In genomic region chr10:76632630-76633029, GRCm38 (mm10) we compare ENCODE assay signal across 16 mouse cellular contexts. TPM values are rescaled to one million over a fixed set of nuclear protein-coding genes. Genes with fewer than 3 reads are reported as not detected.
A peak's percentile ranks its signal among the peaks of the same experiment; 100 is the strongest.
DNase-seq lines count a peak whose midpoint lies in the region; TF ChIP-seq lines count a peak whose summit lies in the region.
"Had no signal": no experiment of that assay in that cellular context is flagged by ENCODE, and none has a peak within 500 bp of the region (broad histone marks: within the 10 kb centered on the region; RNA-seq: fewer than 3 reads in every experiment).

No protein-coding gene starts in this region.

- intact Hi-C loops in gastrocnemius, adult 2 months (cut with DNase I), result no loop called here

- WGBS in limb, embryonic 10.5 days, result 70% methylated on average over 8 of the region's 8 CpGs

- H3K4me1 ChIP-seq in limb, embryonic 10.5 days, result peaks cover 47% of the 10 kb centered on the region

- no peaks in the 10 kb centered on the region for H3K36me3 ChIP-seq in limb, embryonic 10.5 days

- no peak for TF ChIP-seq CTCF in gastrocnemius, adult 2 months (IDR thresholded peaks at IDR 0.05)

- no peak for DNase-seq in gastrocnemius, adult 2 months
- no peak for DNase-seq in gastrocnemius, adult 8-10 months (ENCODE audit: low spot score in 2 of 2)
- DNase-seq in right cerebral cortex, adult 18-20 months, result peak; percentile 69
- no peak for DNase-seq in right cerebral cortex, postnatal 25 days
- DNase-seq in limb, embryonic 10.5 days (ENCODE audit: low spot score), result no peak
- no peak for DNase-seq in MN1 (ENCODE audit: low spot score)
- no peak for DNase-seq in cerebellum, adult 11 months
- DNase-seq in cerebellum, postnatal 36 days, result no peak
- DNase-seq: adrenal gland, postnatal 36 days; cerebellum, adult 8-10 months; gastrocnemius, postnatal 25 days; kidney, postnatal 4 days had no signal

- no peak overlapping the region for H3K4me3 ChIP-seq in gastrocnemius, adult 2 months
- no peak overlapping the region for H3K4me3 ChIP-seq in limb, embryonic 10.5 days

- H3K9me3 ChIP-seq in limb, embryonic 10.5 days (replicated peaks), result no peaks in the 10 kb centered on the region

- no peaks in the 10 kb centered on the region for H3K27me3 ChIP-seq in limb, embryonic 10.5 days (ENCODE audit: low read depth, poor library complexity, severe bottlenecking)

- peak overlapping the region; percentile 63 for H3K27ac ChIP-seq in gastrocnemius, adult 2 months
- peak overlapping the region; percentile 42; the same call in 1 of the 2 replicates for H3K27ac ChIP-seq in limb, embryonic 10.5 days

RNA-seq across cellular contexts. Expression of gene Col6a2, which starts 9.2 kb away (rescaled TPM):
- 10 to 100 TPM; 28.5 to 59.5 TPM for total RNA-seq in gastrocnemius, adult 2 months (2021)
- total RNA-seq in gastrocnemius, adult 8-10 months (2022), result 10 to 100 TPM; 15.1 to 28.1 (median 17.1) TPM
- polyA plus RNA-seq in limb, embryonic 10.5 days (2016; fragmentation: Nextera tagmentation; extraction: Ambion mirVana), result 5.5 and 9.5 TPM in 2 replicates
- total RNA-seq: megakaryocyte progenitor cell, adult 5-6 weeks; monocyte, adult 5-6 weeks had no signal
- polyA plus RNA-seq: inflammation-experienced regulatory T-cells, adult 6 months had no signal

RNA-seq across cellular contexts. Expression of gene Ftcd, which starts 57.2 kb away (rescaled TPM):
- not detected for total RNA-seq in gastrocnemius, adult 2 months (2021)
- total RNA-seq in gastrocnemius, adult 8-10 months (2022), result under 1 TPM in 1 of 4 experiments, not detected in 3; 0.27 TPM
- polyA plus RNA-seq in limb, embryonic 10.5 days (2016; fragmentation: Nextera tagmentation; extraction: Ambion mirVana), result 0.10 TPM in 1 of 2 replicates, not detected in the other
- total RNA-seq: ES-E14; gastrocnemius, postnatal 25 days; megakaryocyte progenitor cell, adult 5-6 weeks; monocyte, adult 5-6 weeks had no signal
- polyA plus RNA-seq: inflammation-experienced regulatory T-cells, adult 6 months had no signal
